Mouse (Mus musculus) stomach, postnatal 0 days (tissue): ENCODE results near the gene Ddx4. TPM values are rescaled to one million over a fixed set of nuclear protein-coding genes. Genes with fewer than 3 reads are reported as not detected.
"Not testable (repeated sequence)": the region's sequence is repeated elsewhere in the genome, so short reads cannot be mapped to it uniquely, and the experiment has no call there.

ENCODE experiments used
- ATAC-seq: fragments of 200-750 bp; cut with Nextera tagmentation; 2 replicates; pipeline ENCODE4 v1.8.0; 2017; ENCODE audit not compliant: low FRiP score, low TSS enrichment
- DNase-seq: peaks from one replicate; pipeline ENCODE4 v3.0.0-alpha.2; 2016; ENCODE audit warnings: low spot score
- H3K27ac ChIP-seq: fragments of 300-500 bp; sonication (generic); replicated peaks from 2 replicates; pipeline ENCODE4 v1.5.1; 2014; ENCODE audit warnings: mild to moderate bottlenecking, control low read depth
- H3K27me3 ChIP-seq: fragments of 300-500 bp; sonication (generic); 2 replicates; pipeline ENCODE4 v1.6.1; 2014; ENCODE audit warnings: low read length; ENCODE audit not compliant: control insufficient read depth, insufficient read depth
- H3K36me3 ChIP-seq: fragments of 300-500 bp; sonication (generic); 2 replicates; pipeline ENCODE4 v1.6.1; 2014; ENCODE audit warnings: low read length, mixed read lengths; ENCODE audit not compliant: control insufficient read depth, insufficient read depth
- H3K4me1 ChIP-seq: fragments of 300-500 bp; sonication (generic); replicated peaks from 2 replicates; pipeline ENCODE4 v1.6.1; 2014; ENCODE audit warnings: antibody characterized with exemption; ENCODE audit not compliant: control insufficient read depth, insufficient read depth
- H3K4me2 ChIP-seq: fragments of 300-500 bp; sonication (generic); replicated peaks from 2 replicates; pipeline ENCODE4 v1.6.1; 2014; ENCODE audit warnings: low read depth, mild to moderate bottlenecking, control low read depth, moderate library complexity
- H3K4me3 ChIP-seq: fragments of 300-500 bp; sonication (generic); 2 replicates; pipeline ENCODE4 v1.5.1; 2014; ENCODE audit warnings: low read depth, low read length, control low read depth
- H3K9ac ChIP-seq: fragments of 300-500 bp; sonication (generic); 2 replicates; pipeline ENCODE4 v1.6.1; 2014; ENCODE audit warnings: mild to moderate bottlenecking, low read length, control low read depth, mixed read lengths
- H3K9me3 ChIP-seq: fragments of 300-500 bp; sonication (generic); 2 replicates; pipeline ENCODE4 v1.6.1; 2016; ENCODE audit warnings: low read length; ENCODE audit not compliant: control insufficient read depth
- CTCF ChIP-seq: IDR thresholded peaks from 2 replicates; pipeline ENCODE4 v1.5.1; 2016; ENCODE audit warnings: antibody characterized with exemption, low read depth, mild to moderate bottlenecking, moderate library complexity
- EP300 ChIP-seq: optimal IDR thresholded peaks from 2 replicates; pipeline ENCODE3; 2016; ENCODE audit warnings: antibody characterized with exemption
- WGBS: fragments of 180-500 bp; shearing (Covaris S2); extraction: QIAGEN DNeasy Blood & Tissue Kit; methylation state at CpG from one replicate; pipeline ENCODE4 v1.1.7; 2014; 5-methylcytosine and 5-hydroxymethylcytosine counted together
- polyA plus RNA-seq: library from polyadenylated mRNA; unstranded; fragments of >200 nt; fragmentation: Nextera tagmentation; extraction: Ambion mirVana; gene quantifications from 2 replicates; pipeline ENCODE4 v1.2.1, GENCODE M21; 2015

Ddx4 gene
- polyA plus RNA-seq, 1 experiment from 2014 or later, result 0.04 TPM

- DNase-seq (no peak), ATAC-seq (no peak)
- TF ChIP-seq CTCF, result no peak
- no peak for TF ChIP-seq EP300
- no peak overlapping the region for H3K27ac ChIP-seq
- H3K9ac ChIP-seq, result no peak overlapping the region
- H3K36me3 ChIP-seq, result no peaks in the 10 kb centered on the region
- H3K27me3 ChIP-seq, result no peaks in the 10 kb centered on the region
- H3K4me3 ChIP-seq, result no peak overlapping the region
- no peaks in the 10 kb centered on the region for H3K9me3 ChIP-seq
- H3K4me1 ChIP-seq, result no peaks in the 10 kb centered on the region; the same call in none of the 2 replicates
- H3K4me2 ChIP-seq, result no peak overlapping the region
- 75% methylated on average over 8 of the region's 8 CpGs for WGBS
Measured at GRCm38 (mm10) chr13:112582291-112582690, 70.0 kb downstream of the Ddx4 start.

- Histone ChIP-seq H3K27ac (no peak overlapping the region), H3K4me2 (no peak overlapping the region), H3K27me3 (no peaks in the 10 kb centered on the region), H3K9me3 (no peaks in the 10 kb centered on the region), H3K4me1 (no peaks in the 10 kb centered on the region; the same call in none of the 2 replicates), H3K4me3 (no peak overlapping the region), H3K36me3 (no peaks in the 10 kb centered on the region), H3K9ac (no peak overlapping the region)
- WGBS, result 73% methylated on average over 3 of the region's 3 CpGs
- ATAC-seq (no peak), DNase-seq (no peak)
- no peak for TF ChIP-seq CTCF
- no peak for TF ChIP-seq EP300
Measured at GRCm38 (mm10) chr13:112581796-112582195, 70.5 kb downstream of the Ddx4 start.

GRCm38 (mm10) chr13:112580590-112581320 is 71.5 kb downstream of the Ddx4 start:
- no peak overlapping the region for H3K4me3 ChIP-seq
- TF ChIP-seq EP300 (peak; percentile 88), CTCF (no peak)
- H3K4me1 ChIP-seq, result no peaks in the 10 kb centered on the region; the same call in none of the 2 replicates
- DNase-seq (no peak), ATAC-seq (peak; percentile 53; the same call in 1 of the 2 replicates)
- H3K27me3 ChIP-seq, result no peaks in the 10 kb centered on the region
- WGBS, result 34% methylated on average over 11 of the region's 11 CpGs
- no peaks in the 10 kb centered on the region for H3K36me3 ChIP-seq
- H3K4me2 ChIP-seq, result no peak overlapping the region
- H3K9me3 ChIP-seq, result no peaks in the 10 kb centered on the region
- no peak overlapping the region for H3K9ac ChIP-seq
- H3K27ac ChIP-seq, result 0 out of 2 replicates have a peak overlapping the region, but pooled peaks have one; percentile 18

- H3K4me2 ChIP-seq, DNase-seq, ATAC-seq, H3K9me3 ChIP-seq, H3K4me1 ChIP-seq, H3K4me3 ChIP-seq, H3K27ac ChIP-seq, H3K36me3 ChIP-seq, H3K27me3 ChIP-seq, H3K9ac ChIP-seq: not testable (repeated sequence)
- 74% methylated on average over 11 of the region's 11 CpGs for WGBS
Measured at GRCm38 (mm10) chr13:112578041-112578440, 74.2 kb downstream of the Ddx4 start.

GRCm38 (mm10) chr13:112573800-112574199 is 78.5 kb downstream of the Ddx4 start:
- H3K4me2 ChIP-seq, result no peak overlapping the region
- H3K27ac ChIP-seq, result no peak overlapping the region
- no peaks in the 10 kb centered on the region for H3K27me3 ChIP-seq
- TF ChIP-seq CTCF (no peak), EP300 (no peak)
- no peak overlapping the region for H3K9ac ChIP-seq
- no peaks in the 10 kb centered on the region for H3K36me3 ChIP-seq
- H3K4me1 ChIP-seq, result no peaks in the 10 kb centered on the region
- no peaks in the 10 kb centered on the region for H3K9me3 ChIP-seq
- H3K4me3 ChIP-seq, result no peak overlapping the region
- no peak for ATAC-seq
- DNase-seq, result no peak

- no peak for ATAC-seq
- no peak for TF ChIP-seq EP300
- no peak for TF ChIP-seq CTCF
- no peaks in the 10 kb centered on the region for H3K36me3 ChIP-seq
- no peaks in the 10 kb centered on the region for H3K4me1 ChIP-seq
- no peak overlapping the region for H3K4me2 ChIP-seq
- no peak overlapping the region for H3K27ac ChIP-seq
- no peak for DNase-seq
- H3K27me3 ChIP-seq, result no peaks in the 10 kb centered on the region
- H3K9ac ChIP-seq, result no peak overlapping the region
- no peaks in the 10 kb centered on the region for H3K9me3 ChIP-seq
- 72% methylated on average over 5 of the region's 5 CpGs for WGBS
- no peak overlapping the region for H3K4me3 ChIP-seq
Measured at GRCm38 (mm10) chr13:112570768-112571167, 81.5 kb downstream of the Ddx4 start.
